Mouse (Mus musculus): ENCODE data around the gene Rapgef1.

DNA sequence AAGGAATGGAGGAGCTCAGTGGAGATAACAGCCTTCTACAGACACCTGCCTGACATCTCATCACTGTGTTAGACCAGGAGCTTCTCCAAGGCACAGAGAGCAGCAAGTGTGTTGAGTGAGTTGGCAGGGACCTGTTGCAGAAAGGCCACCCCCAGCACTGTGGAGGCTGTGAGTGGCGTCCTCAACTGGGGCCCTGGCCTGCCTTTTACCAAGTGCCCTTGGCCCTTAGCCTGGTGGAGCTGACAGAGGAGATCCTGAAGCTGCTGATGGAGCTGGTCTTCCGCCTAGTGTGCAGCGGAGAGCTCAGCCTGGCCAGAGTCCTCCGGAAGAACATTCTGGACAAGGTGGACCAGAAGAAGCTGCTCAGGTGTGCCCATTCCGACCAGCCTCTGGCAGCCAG, 113.8 kb downstream of the Rapgef1 start:
- TF ChIP-seq CTCF (IDR thresholded peaks at IDR 0.05; ENCODE audit: control insufficient read depth, insufficient read depth, insufficient replicate concordance, low read depth, low read length) (no peak), POLR2A (IDR thresholded peaks at IDR 0.05; ENCODE audit: control insufficient read depth, low read depth, low read length) (no peak)
